Mouse (Mus musculus): ENCODE measurements around the gene Tbx20.

Tbx20 gene

DNA sequence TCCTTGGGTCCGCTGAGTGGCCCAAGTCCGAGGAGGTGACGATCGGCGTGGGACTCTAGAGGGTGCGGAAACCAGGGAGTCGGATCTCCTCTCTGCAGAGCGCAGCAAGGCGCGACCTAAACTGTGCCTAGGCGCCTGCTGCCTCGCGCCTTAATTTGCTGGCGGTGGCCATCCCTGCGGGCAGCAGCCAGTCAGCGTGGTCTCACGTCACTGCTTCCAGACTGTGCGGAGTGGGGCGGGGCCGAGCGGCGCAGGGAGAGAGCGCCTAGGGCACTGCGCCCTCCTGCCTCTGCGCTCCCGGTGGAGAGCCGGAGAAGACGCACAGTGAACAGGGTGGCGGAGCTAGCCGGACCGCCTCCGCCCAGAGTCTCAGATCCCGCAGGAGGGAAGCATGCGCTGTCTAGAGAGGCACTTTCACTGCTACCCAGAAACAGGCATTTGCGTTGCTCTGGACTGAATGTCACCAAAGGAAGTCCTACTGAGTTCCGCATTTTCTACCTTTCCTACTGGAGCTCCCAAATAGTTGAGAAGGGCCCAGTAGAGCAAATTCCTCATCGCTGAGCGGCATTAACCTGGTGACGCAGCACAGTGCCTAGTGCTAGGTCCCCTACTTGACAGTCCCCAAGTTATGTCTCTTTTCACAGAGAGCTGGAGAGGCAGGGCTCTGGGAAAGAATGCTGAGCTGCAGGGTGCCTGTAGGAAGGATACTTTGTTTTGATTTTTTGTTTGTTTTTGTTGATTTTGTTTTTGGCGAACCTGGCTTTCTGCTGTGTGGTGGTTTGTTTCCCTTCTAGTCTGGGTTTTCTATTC is at the start of gene Tbx20:
Tbx20 (minus strand) TSS at position 144 of the 810 bp plus-strand sequence.
- CTCF ChIA-PET, result interaction anchor here (0.6 kb wide), 1 partner anchor 13 kb away, joined by 3 read pairs; no protein-coding TSS in a partner anchor

DNA sequence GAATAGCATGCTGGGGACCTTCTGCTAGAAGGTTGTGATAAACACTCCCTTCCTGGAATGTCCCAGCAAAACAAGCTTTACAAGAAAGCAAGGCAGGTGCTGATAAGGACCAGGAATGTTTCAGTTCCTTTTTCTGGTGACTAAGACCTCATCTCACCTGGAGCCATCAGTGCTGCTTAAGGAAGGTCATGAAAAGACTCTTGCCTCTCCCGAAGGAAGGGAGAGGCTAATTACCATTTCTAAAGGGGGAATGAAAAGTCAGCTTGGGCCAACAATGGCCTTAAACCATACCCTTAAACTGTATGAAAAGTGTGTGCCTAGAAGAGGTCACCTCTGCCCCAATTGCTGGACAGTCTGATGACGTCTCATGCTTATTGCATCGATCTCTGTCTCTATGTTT is 44.4 kb upstream of the Tbx20 start:
- CTCF ChIA-PET, result no interaction called here

DNA sequence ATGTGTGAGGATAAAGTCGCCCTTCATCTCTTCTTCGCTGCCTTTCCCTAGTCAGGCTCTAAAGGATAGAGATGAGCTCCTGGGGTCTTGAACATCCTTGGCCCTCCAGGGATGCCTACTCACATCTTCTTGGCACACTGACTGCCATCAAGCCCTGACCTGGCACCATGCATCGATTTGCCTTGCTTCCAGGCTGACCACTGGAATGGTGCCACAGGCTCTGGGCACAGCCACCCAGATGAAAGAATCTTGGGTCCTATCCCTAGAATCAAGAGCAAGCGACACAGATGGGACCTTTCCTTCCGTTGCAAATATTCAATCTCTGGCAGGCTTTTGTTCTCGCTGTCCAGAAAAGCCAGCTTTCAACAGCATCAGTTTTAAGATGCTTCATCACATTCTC is 38.4 kb upstream of the Tbx20 start:
- CTCF ChIA-PET, result no interaction called here

DNA sequence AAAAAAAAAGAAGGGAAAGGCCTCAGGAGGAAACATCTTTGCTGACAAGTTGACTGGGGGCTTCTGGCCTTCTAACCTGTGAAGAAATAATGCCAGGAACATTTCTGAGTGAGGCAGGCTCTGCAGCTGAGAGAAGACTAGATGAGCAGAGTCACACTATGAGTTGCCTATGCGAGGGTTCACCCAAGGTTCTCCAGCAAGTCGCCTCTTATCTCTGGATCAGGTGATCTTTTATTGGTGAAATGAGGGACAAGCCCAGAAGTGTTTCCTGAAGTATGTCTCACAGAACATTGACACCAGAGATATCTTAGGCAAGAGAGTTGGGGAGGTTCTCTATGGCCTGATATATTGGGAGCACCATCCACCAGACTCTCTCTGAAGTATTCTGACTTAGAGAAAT is 18.0 kb upstream of the Tbx20 start:
- CTCF ChIA-PET, result no interaction called here

DNA sequence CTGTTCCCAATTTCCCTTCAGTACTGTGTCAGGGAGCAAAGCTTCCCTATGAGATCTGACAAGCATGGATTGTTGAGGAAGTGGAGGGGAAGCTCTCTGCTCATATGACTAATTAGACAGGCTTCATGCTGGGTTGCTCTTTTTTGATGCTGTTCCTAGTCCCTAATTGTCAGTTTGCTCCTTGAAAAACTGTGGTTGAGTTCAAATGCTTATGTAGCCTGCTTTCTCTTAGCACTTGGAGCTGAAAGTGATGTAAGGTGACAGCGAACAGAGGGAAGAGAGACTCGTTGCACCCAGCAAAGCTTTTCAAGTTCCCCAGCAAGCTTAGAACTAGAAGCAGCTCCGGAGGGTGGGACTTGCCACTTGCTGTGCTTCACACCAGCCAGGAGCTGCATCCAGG is 15.3 kb upstream of the Tbx20 start:
- CTCF ChIA-PET, result no interaction called here

DNA sequence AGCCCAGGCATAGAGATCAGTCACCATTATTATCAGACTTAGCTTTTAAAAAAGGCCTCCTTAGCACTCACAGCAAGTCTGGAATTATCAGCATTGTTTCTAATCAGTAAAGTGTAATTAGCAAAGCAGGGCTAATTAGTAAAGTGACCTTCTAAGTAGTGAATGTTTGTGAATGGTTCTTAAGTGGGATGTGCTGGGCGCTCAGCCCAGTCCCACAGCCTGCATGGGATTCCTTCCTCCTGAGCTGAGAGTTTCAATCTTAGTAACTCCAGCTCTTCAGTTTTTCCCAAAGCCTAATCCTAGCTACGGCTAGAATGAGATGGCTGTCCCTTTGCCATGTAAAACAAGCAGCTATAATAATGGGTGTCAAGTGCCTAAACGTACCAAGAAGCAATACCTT is 8.2 kb upstream of the Tbx20 start:
- CTCF ChIA-PET, result no interaction called here

DNA sequence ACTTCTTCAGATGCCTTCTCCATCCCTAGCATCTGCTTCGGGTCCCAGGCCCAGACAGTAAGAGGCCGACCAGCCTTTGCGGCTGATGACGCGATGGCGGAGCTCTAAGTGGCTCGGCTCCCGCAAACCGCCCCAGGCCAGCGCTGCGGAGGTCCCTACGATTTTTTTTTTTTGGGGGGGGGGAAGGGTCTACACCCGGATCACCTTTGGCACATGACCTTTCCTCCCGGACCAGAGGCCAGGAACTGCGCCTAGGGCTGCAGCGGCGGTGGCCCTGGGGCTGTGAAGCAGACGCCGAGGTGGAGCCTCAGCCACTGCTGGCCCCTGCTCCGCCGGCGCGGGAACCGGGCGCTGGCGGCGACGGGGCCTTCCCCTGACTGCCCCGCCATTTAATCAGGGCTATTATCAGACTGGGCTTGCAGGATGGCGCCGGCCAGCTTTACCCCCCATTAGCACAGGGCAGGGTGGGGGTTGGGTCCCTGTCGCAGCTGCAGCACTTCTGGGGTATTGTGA is 6.9 kb upstream of the Tbx20 start:
- CTCF ChIA-PET, result no interaction called here

DNA sequence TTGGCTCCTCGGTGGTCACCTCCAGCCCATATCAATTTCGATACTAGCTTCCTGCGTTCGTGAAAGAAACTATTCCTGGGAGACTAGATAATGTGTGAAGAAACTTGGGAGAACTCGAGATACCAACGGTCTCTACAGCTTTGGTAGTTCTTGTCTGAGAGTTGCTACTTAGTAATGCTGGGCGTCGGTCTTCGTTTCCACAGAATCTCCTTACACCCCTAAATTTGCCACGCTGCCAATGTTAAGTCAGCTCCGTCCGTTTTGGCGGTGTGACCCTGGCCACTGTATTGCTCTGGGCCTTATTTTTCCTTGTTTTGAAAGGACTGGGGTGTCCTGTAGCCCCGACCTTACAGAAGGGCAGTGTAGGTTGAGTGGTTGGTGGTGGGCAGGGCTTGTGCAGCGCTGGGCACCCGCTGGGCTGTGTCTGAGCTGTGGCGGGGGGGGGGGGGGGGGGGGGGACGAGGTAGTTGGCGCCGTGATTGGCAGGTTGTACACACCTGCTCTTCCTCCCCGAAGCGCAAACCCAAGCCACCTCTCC is 6.4 kb upstream of the Tbx20 start:
- CTCF ChIA-PET, result no interaction called here

DNA sequence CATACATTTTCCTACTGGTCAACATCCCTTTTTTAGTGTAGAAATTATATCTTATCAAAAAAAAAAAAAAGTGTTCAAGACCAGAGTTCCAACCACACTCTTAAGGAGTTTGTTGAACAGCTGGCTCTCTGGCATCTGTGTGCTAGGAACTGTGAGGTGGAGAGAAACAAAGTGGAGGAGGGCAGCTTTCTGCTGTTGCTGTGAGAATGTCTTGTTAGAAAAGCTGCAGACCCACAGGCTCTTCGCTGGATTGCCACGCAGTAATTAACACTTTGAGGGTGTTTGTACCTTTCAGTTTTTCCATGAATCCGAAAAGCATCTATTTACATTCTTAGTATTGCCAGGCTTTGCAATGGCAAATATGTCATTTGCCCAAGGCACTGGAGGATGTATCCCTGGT is 5.9 kb upstream of the Tbx20 start:
- CTCF ChIA-PET, result no interaction called here

DNA sequence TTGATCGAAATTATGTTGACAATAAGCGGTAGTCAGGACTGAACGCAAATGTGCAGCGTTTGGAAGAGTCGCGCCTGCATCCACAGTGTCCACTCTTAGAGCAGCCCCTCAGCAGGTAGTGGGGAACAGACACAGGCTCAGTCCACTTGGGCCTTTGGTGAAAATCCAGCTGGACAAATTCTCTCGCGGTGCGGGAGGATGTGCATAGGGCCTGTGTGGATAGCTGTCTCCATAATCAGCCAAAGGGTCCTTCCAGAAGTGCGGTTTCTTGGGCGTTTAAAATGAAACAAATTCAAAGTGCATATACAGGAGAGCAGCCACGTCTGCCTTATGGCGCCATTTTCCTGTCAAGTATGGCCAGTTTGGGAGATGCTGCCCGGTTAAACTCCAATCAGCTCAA is 4.5 kb upstream of the Tbx20 start:
- CTCF ChIA-PET, result no interaction called here

DNA sequence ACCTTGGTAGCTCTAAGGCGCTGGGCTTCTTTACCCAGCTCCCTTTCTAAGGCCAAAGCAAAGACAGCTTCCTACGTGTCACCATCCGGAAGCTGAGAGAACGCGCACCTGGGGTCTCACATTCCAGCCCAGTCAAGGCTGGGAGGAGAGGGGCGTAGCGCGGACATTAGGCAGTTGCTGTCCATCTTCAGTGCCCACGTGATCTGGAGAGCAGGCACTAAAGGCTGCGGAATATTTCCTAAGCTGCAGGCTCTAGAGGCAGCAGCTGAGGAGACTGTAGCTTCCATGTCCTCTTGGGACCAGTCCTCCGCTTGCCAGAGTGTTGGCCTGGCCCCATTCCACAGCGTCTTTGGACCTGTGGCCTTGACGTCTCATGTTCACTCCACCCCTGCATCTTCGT is 3.9 kb upstream of the Tbx20 start:
- CTCF ChIA-PET, result no interaction called here

DNA sequence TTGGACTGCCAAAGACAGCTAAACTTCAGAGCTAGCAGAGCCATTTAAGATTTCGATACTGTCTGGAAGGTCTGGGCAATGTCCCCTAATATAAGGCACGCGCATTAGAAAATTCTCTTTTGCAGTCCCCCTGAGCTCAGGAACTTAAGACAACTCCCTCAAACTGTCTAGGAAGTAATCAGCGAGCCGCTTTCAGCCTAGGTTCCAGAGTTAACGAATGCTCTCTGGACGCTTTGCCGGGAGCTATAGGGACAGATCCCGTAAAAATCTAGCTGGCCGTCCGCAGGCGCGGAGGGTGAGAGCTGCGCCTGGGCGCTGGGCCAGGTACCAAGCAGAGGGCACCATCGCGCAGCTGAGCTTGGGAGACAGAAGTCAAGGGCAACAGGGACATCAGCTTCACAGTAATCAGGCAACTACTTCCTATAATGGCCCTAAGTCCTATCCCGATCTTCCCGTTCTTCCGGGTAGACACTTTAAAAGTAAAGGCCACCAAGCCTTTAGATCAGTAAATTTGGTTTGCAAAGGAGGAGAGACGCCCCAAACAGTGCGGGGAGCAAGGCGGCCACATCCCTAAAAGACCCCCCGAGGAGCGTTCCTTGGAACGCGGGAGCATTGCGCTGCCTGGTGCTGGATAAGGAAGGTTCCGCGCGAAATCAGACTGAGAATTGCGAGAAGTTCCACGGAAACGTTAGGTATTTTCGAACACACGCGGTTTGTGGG is 3.2 kb upstream of the Tbx20 start:
- CTCF ChIA-PET, result interaction anchor here (0.7 kb wide), 1 partner anchor 83 kb away, joined by 5 read pairs; no protein-coding TSS in a partner anchor

DNA sequence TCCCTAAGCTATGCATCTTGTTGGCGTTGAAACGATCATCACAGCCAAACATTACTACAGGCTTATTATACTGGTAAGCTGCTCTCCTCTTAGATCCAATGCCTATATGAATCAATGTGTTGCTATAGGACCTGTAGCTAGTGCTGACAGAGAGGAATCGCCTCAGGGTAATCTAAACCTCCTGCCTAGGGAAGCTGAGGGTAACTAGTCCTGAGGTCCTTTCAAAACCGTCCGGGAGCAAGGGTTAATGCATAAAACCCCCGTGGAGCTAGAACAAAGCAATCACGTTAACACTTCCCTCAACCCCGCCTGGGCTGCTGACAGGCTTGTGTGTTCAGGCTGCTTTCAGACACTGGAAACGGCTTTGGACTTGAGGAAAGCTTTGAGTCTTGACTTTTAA is 2.4 kb upstream of the Tbx20 start:
- CTCF ChIA-PET, result no interaction called here

DNA sequence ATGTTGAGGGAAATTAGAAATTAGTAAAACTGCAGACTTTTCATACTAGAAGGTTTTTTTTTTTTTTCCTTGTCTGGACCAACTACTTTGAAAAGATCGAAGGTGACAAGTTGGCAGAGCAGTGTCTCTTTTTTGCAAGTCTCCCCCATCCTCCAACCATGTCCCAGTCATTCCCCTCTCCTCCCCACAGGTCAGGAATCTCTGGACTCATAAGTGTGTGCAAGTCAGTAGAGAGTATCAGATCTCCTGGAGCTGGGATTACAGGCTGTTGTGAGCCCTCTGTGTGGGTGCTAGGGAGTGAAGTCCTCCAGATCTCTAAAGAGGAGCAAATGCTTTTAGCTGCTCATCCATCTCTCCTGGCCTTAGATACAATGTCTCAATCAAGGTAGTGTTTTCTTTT is 1.5 kb upstream of the Tbx20 start:
- CTCF ChIA-PET, result no interaction called here

DNA sequence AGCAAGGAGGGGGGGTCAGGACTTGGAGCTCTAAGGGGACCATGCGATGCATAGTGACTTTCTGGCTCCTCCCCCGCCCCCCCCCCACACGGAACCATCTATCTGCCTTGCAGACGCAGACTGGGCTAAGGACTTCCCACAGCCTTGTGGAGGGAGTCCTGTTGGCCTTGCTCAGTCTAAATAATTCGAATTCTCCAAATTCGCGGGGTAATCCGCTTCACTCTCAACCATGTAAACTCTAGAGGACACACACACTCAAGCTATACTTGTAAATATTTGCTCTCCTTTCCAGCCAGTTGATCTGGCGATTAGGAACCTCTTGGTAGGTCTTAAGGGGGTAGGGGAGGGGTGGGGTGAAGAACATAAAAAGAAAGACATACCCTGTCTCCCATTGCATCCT is 898 bp upstream of the Tbx20 start:
- CTCF ChIA-PET, result interaction anchor here (0.6 kb wide), 1 partner anchor 14 kb away, joined by 3 read pairs; no protein-coding TSS in a partner anchor

DNA sequence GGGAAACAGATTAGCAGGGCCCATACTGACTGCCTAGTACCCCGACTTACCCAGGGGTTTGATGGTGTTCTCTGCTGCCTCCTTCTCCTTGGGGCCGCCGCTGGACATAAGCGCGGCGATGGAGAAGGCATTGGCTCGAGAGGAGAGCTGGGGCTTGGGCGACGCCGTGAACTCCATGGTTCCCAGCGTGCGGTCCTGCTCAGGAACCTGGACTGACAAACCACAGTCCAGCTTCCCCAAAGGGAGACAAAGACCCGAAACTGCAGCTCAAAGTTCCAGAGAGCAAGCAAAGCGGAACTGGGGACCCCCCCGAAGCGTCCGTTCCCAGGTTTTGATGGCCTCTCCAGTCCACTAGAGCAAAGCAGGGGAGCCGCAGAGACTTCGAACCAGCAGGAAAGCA is 434 bp downstream of the Tbx20 start:
- CTCF ChIA-PET, result no interaction called here

DNA sequence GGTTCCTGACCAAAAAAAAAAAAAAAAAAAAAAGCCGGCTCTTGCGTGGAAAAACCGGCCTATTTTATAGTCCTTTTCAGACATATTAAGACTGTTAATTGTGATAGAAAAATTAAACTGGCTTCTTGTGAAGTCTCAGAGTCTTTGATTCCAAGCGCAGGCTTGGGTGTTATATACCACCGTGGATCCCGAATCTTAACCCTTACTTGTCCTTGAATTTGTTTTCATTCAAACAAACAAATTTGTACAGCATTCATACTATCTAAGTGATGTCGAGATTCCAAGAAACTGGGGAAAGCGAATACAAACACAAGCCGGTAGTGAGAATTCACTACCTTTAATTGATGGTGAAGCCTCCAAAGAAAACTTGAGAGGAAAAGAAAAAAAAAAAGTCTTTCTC is 932 bp downstream of the Tbx20 start:
- CTCF ChIA-PET, result no interaction called here

DNA sequence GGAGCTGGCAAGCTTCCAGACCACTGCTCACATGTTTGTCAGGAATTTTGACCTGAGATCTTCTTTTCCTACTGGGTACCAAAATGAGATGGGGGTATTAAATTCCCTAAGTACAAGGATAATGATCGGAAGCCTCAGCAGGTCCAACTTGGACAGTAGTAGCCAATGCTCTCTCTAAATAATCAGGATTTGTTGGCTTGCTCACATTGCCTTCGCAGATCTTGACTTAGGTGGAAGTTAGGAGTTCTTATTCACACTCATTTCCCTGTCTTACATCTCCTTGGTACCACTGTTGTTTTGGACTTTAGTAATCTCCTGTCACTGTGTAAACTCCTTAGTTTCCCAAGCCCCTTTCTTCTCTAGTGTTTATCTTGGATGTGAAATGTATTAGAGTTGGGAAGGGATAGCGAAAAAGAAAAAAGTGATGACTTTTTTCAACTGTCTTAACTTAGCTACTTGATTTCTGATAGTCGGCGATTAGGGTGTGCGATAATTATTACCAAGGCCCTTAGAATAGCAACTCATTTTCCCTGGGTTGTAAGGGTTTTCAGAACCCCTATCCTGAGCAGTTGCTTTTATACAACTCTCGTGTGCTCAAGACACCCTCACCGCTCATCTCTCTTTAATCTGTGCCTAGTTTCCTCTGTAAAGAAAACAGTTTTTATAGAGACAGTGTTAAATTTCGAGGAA is 1.5 kb downstream of the Tbx20 start:
- CTCF ChIA-PET, result no interaction called here

DNA sequence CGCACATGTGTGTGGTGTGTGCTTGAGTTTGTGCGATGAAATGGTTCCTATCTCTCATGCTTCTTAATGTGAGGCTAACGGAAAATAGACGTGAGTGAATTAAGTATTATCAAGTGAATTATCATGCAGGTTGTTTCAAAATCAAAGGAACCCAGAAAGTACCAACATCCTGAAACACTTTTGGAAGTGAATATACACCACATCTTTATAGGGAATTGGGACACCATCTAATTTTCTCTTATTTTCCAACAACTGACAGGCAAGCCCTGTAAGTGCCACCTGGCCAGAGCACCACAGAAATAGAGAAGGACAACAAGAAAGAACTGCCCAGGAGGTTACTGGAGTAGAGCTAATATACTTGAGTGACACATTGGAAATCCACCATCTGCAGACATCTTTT is 2.4 kb downstream of the Tbx20 start:
- CTCF ChIA-PET, result no interaction called here

DNA sequence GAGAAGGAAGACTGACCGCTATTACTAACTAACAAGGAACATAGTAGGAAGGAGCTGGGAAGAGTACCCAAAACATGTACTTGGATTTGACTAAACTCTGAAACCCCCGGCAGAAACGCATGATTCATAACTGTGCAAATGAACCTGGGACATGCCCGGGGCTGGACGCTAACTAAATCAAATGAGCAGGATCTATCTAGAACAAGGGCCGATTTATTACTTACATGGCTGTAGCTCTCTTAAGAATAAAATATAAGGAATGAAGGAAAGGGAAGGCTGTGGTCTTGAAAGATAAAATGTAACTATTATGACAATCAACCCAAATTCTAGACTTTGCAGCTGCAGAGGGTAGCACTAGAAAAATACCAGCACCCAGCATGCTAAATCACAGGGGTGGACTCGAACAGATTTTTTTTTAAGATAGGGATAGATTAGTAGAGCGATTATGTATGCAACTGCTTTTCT is 3.1 kb downstream of the Tbx20 start:
- CTCF ChIA-PET, result no interaction called here

DNA sequence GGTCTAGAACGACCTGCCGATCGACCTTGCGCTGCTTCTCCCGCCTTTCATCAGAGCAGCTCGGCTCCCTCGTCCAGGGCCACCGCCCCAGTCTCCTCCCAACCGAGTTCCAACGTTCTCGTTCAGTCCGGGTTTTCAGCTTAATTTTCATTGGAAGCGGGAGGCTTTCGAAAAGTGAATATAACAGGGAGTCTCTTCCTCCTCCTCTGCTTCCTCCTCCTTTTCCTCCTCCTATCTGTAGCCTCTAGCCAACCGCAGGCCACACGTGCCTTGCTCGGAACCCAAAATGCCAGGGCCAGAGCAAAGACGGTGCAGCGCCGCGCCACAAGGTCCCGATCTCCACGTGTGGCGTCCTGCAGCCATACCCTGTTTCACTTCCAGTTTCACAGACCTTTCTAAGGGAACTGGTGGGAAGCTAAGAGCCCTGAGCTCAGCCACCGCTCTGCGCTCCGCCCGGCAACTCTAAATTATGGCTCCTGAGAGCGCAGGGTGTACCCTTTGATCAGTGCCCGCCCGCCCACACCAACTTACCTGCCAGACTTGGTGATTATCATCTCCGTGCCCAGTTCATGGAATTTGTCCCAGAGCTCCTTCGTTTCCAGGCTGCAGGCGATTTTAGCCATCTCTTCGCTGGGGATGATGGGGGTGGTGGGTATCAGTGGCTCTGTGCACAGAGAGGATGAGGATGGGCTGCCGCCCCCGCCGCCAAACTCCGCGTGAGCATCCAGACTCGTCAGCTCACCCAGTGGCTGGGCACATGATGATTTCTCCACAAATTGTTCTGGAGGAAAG is 3.8 kb downstream of the Tbx20 start:
- CTCF ChIA-PET, result no interaction called here

DNA sequence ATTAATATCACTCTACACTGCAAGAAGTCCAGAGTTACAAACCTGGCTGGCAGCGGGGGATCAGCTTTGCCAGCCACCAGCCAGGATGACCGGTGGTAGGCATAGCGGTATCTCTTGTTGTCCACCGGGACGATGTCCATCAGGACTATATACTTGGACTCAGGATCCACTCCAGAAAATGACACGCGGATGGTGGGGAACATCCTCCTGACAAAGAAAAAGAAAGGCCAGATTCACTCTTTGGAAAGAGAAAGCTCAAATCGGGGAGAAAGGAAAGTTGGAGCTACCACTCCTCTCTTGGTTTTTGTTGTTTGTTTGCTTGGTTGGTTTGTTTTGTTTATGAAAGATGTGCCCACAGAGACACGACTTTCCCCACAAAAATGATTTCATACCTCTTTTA is 4.5 kb downstream of the Tbx20 start:
- CTCF ChIA-PET, result no interaction called here

All from spleen, embryonic (tissue).